Mouse (Mus musculus) myocyte (in vitro differentiated cells): ENCODE results near the gene March1.

Source experiments
- CEBPB ChIP-seq: IDR thresholded peaks from 2 replicates; pipeline ENCODE4 v1.6.1; 2011; ENCODE audit warnings: mild to moderate bottlenecking, moderate library complexity; ENCODE audit not compliant: poor library complexity, insufficient read depth, severe bottlenecking
- E2F4 ChIP-seq: IDR thresholded peaks from one replicate; pipeline ENCODE4 v1.6.1; 2011; ENCODE audit warnings: mild to moderate bottlenecking, control low read depth, moderate library complexity; ENCODE audit not compliant: insufficient read depth
- MAX ChIP-seq: IDR thresholded peaks from one replicate; pipeline ENCODE4 v1.6.1; 2011; ENCODE audit warnings: low read depth, mild to moderate bottlenecking, control low read depth
- MYOD1 ChIP-seq, 3 experiments: IDR thresholded peaks; one replicate each; pipeline ENCODE4 v1.6.1; 2011; ENCODE audit warnings: control low read depth in 2 of 3, low read depth in 2 of 3, mild to moderate bottlenecking in 2 of 3, moderate library complexity in 1 of 3; ENCODE audit not compliant: insufficient read length in 2 of 3, control insufficient read depth in 1 of 3
- MYOG ChIP-seq, 3 experiments: IDR thresholded peaks; one replicate each; pipeline ENCODE4 v1.6.1; 2011; ENCODE audit warnings: control low read depth in 2 of 3, low read depth in 2 of 3, mild to moderate bottlenecking in 2 of 3; ENCODE audit not compliant: insufficient read length in 2 of 3, control insufficient read depth in 1 of 3, insufficient read depth in 1 of 3
- POLR2A ChIP-seq: IDR thresholded peaks from one replicate; pipeline ENCODE4 v1.6.1; 2011; ENCODE audit warnings: low read depth, mild to moderate bottlenecking, control low read depth, moderate library complexity; ENCODE audit not compliant: insufficient read length
- POLR2AphosphoS2 ChIP-seq: IDR thresholded peaks from one replicate; pipeline ENCODE4 v1.6.1; 2011; ENCODE audit warnings: low read depth, control low read depth; ENCODE audit not compliant: insufficient read length
- REST ChIP-seq: IDR thresholded peaks from one replicate; pipeline ENCODE4 v1.6.1; 2011; ENCODE audit warnings: mild to moderate bottlenecking, control low read depth, moderate library complexity; ENCODE audit not compliant: insufficient read depth, insufficient read length
- SRF ChIP-seq: IDR thresholded peaks from one replicate; pipeline ENCODE4 v1.6.1; 2011; ENCODE audit warnings: low read depth; ENCODE audit not compliant: control insufficient read depth, insufficient read length
- TCF12 ChIP-seq: IDR thresholded peaks from one replicate; pipeline ENCODE4 v1.6.1; 2011; ENCODE audit warnings: mild to moderate bottlenecking, control low read depth; ENCODE audit not compliant: poor library complexity, insufficient read depth, severe bottlenecking
- TCF3 ChIP-seq: IDR thresholded peaks from one replicate; pipeline ENCODE4 v1.6.1; 2011; ENCODE audit warnings: low read depth, control low read depth; ENCODE audit not compliant: insufficient read length
- USF1 ChIP-seq: IDR thresholded peaks from one replicate; pipeline ENCODE4 v1.6.1; 2011; ENCODE audit warnings: low read depth, mild to moderate bottlenecking, control low read depth, moderate library complexity

DNA sequence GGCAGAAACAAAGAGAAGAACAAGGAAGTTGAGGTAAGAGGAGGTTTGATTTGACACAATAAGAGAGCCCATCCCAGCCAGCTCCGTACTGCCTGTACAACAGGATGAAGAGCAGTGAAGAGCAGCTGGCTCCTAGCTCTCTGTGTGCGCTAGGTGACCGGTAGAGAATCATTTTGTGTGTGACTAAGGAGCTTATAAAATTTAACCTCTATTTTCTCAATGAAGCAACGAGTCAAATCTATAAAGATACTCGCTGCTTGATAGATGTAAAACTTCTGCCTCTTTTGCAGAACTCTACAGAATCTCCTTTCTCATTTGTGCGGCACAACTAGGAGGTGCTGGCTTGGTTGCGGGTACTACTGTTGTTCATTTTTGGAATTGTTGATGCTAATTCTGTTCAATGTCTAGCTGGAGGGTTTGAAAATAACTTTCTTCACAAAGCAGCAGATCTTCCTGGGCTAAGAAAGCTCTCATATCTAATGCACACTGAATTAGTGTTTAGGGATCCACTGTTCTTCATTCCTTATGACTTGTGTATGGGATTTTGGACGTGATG is 349.6 kb downstream of the March1 start:
- TF ChIP-seq POLR2A (no peak), CEBPB (no peak), SRF (no peak), TCF3 (no peak), USF1 (no peak), E2F4 (no peak), POLR2AphosphoS2 (no peak), TCF12 (no peak), MYOG (IDR thresholded peaks at IDR 0.05; ENCODE audit: control insufficient read depth in 1 of 3, insufficient read depth in 1 of 3, insufficient read length in 2 of 3, low read depth in 2 of 3) (no peak), MAX (no peak), MYOD1 (IDR thresholded peaks at IDR 0.05; ENCODE audit: control insufficient read depth in 1 of 3, insufficient read length in 2 of 3, low read depth in 2 of 3) (no peak), REST (no peak)
